Comparison of ENCODE assay signal across 22 mouse cellular contexts in genomic region chr5:25957050-25957449, GRCm38 (mm10). TPM values are rescaled to one million over a fixed set of nuclear protein-coding genes. Genes with fewer than 3 reads are reported as not detected.
A peak's percentile ranks its signal among the peaks of the same experiment; 100 is the strongest.
DNase-seq lines count a peak whose midpoint lies in the region; ATAC-seq and TF ChIP-seq lines count a peak whose summit lies in the region.
"Not testable (repeated sequence)": the region's sequence is repeated elsewhere in the genome, so short reads cannot be mapped to it uniquely, and the experiment has no call there.
"Had no signal": no experiment of that assay in that cellular context is flagged by ENCODE, and none has a peak within 500 bp of the region (broad histone marks: within the 10 kb centered on the region; RNA-seq: fewer than 3 reads in every experiment).

No protein-coding gene starts in this region.

- H3K4me2 ChIP-seq in embryonic facial prominence, embryonic 13.5 days = peak overlapping the region; percentile 35
- peak overlapping the region; percentile 30 for H3K4me2 ChIP-seq in forebrain, postnatal 0 days (ENCODE audit: low read depth)
- H3K4me2 ChIP-seq in intestine, embryonic 14.5 days (ENCODE audit: low read length) = peak overlapping the region; percentile 30
- H3K4me2 ChIP-seq in limb, embryonic 13.5 days (replicated peaks) = peak overlapping the region; percentile 44; the same call in 1 of the 2 replicates
- peak overlapping the region; percentile 43 for H3K4me2 ChIP-seq in midbrain, embryonic 13.5 days (replicated peaks)
- H3K4me2 ChIP-seq in neural tube, embryonic 13.5 days = peak overlapping the region; percentile 42

- ATAC-seq in embryonic facial prominence, embryonic 13.5 days (ENCODE audit: insufficient number of reproducible peaks, insufficient read depth, low FRiP score, low TSS enrichment, low read depth); forebrain, postnatal 0 days; intestine, embryonic 14.5 days (replicated peaks; ENCODE audit: low FRiP score, low TSS enrichment, low read depth); limb, embryonic 13.5 days (ENCODE audit: low FRiP score, low read depth); neural tube, embryonic 13.5 days (ENCODE audit: low read depth): not testable (repeated sequence)
- ATAC-seq in midbrain, embryonic 13.5 days = peak; percentile 34

- TF ChIP-seq CTCF in forebrain, postnatal 0 days (IDR thresholded peaks at IDR 0.05; ENCODE audit: low read depth) = not testable (repeated sequence)

- H3K9me3 ChIP-seq in embryonic facial prominence, embryonic 13.5 days; forebrain, postnatal 0 days (ENCODE audit: low read length); hindbrain, embryonic 10.5 days; intestine, embryonic 14.5 days (ENCODE audit: control insufficient read depth, low read length); limb, embryonic 13.5 days; midbrain, embryonic 13.5 days; neural tube, embryonic 13.5 days: not testable (repeated sequence)

- not testable (repeated sequence) for H3K4me1 ChIP-seq in embryonic facial prominence, embryonic 13.5 days; forebrain, postnatal 0 days (ENCODE audit: insufficient read depth); hindbrain, embryonic 10.5 days (replicated peaks); intestine, embryonic 14.5 days (replicated peaks; ENCODE audit: control insufficient read depth, insufficient read depth, low read length); limb, embryonic 13.5 days; midbrain, embryonic 13.5 days (replicated peaks); neural tube, embryonic 13.5 days (replicated peaks)

- H3K9ac ChIP-seq in embryonic facial prominence, embryonic 13.5 days; forebrain, postnatal 0 days; intestine, embryonic 14.5 days (ENCODE audit: low read length); limb, embryonic 13.5 days; midbrain, embryonic 13.5 days (replicated peaks); neural tube, embryonic 13.5 days: not testable (repeated sequence)

- H3K4me3 ChIP-seq in embryonic facial prominence, embryonic 13.5 days; forebrain, postnatal 0 days (ENCODE audit: low read depth, low read length); intestine, embryonic 14.5 days (ENCODE audit: low read depth, low read length): not testable (repeated sequence)
- H3K4me3 ChIP-seq in hindbrain, embryonic 10.5 days = peak overlapping the region; percentile 36
- H3K4me3 ChIP-seq in limb, embryonic 13.5 days = peak overlapping the region; percentile 10; the same call in 1 of the 2 replicates
- peak overlapping the region; percentile 23 for H3K4me3 ChIP-seq in midbrain, embryonic 13.5 days (replicated peaks)
- peak overlapping the region; percentile 21 for H3K4me3 ChIP-seq in neural tube, embryonic 13.5 days

- H3K27ac ChIP-seq in embryonic facial prominence, embryonic 13.5 days; forebrain, postnatal 0 days (ENCODE audit: low read depth, low read length); hindbrain, embryonic 10.5 days; intestine, embryonic 14.5 days (ENCODE audit: low read depth); limb, embryonic 13.5 days; midbrain, embryonic 13.5 days; neural tube, embryonic 13.5 days (replicated peaks): not testable (repeated sequence)

- H3K27me3 ChIP-seq in embryonic facial prominence, embryonic 13.5 days = peaks cover 12% of the 10 kb centered on the region
- not testable (repeated sequence) for H3K27me3 ChIP-seq in forebrain, postnatal 0 days (ENCODE audit: insufficient read depth, low read length); hindbrain, embryonic 10.5 days (ENCODE audit: insufficient read depth, poor library complexity, severe bottlenecking); intestine, embryonic 14.5 days (replicated peaks; ENCODE audit: control insufficient read depth, insufficient read depth, low read length); midbrain, embryonic 13.5 days; neural tube, embryonic 13.5 days
- H3K27me3 ChIP-seq in limb, embryonic 13.5 days = peaks cover 12% of the 10 kb centered on the region

- not testable (repeated sequence) for H3K36me3 ChIP-seq in embryonic facial prominence, embryonic 13.5 days; forebrain, postnatal 0 days (ENCODE audit: insufficient read depth); hindbrain, embryonic 10.5 days; intestine, embryonic 14.5 days (ENCODE audit: control insufficient read depth, insufficient read depth, low read length); limb, embryonic 13.5 days; midbrain, embryonic 13.5 days; neural tube, embryonic 13.5 days

- 63% methylated on average over 17 of the region's 17 CpGs for WGBS in embryonic facial prominence, embryonic 13.5 days
- 78% methylated on average over 16 of the region's 17 CpGs for WGBS in forebrain, postnatal 0 days
- WGBS in hindbrain, embryonic 10.5 days = 66% methylated on average over 17 of the region's 17 CpGs
- WGBS in intestine, embryonic 14.5 days = 39% methylated on average over 16 of the region's 17 CpGs
- 53% methylated on average over 17 of the region's 17 CpGs for WGBS in limb, embryonic 13.5 days
- 59% methylated on average over 17 of the region's 17 CpGs for WGBS in midbrain, embryonic 13.5 days
- WGBS in neural tube, embryonic 13.5 days = 62% methylated on average over 17 of the region's 17 CpGs

- not testable (repeated sequence) for DNase-seq in forebrain, postnatal 0 days; hindbrain, embryonic 10.5 days (ENCODE audit: low spot score)
- peak; percentile 53 for DNase-seq in intestine, embryonic 14.5 days (ENCODE audit: low spot score)

RNA-seq across cellular contexts. Expression of gene Gm21671, which starts 2.8 kb away (rescaled TPM):
- 0.29 TPM in 1 of 2 replicates, not detected in the other for polyA plus RNA-seq in embryonic facial prominence, embryonic 13.5 days (2015; fragmentation: Nextera tagmentation; extraction: Ambion mirVana)
- total RNA-seq in forebrain, postnatal 0 days (2014; rRNA removed) = not detected in 2 replicates
- 0.12 TPM in 1 of 2 replicates, not detected in the other for polyA plus RNA-seq in forebrain, postnatal 0 days (2015; fragmentation: Nextera tagmentation; extraction: Ambion mirVana)
- polyA plus RNA-seq in hindbrain, embryonic 10.5 days (2016; fragmentation: Nextera tagmentation; extraction: Ambion mirVana) = not detected in 2 replicates
- 0.11 TPM in 1 of 2 replicates, not detected in the other for polyA plus RNA-seq in intestine, embryonic 14.5 days (2014; fragmentation: Nextera tagmentation; extraction: Ambion mirVana)
- 0.10 TPM in 1 of 2 replicates, not detected in the other for polyA plus RNA-seq in limb, embryonic 13.5 days (2015; fragmentation: Nextera tagmentation; extraction: Ambion mirVana)
- polyA plus RNA-seq in midbrain, embryonic 13.5 days (2015; fragmentation: Nextera tagmentation; extraction: Ambion mirVana) = 0.07 TPM in 1 of 2 replicates, not detected in the other
- not detected in 2 replicates for polyA plus RNA-seq in neural tube, embryonic 13.5 days (2015; fragmentation: Nextera tagmentation; extraction: Ambion mirVana)
- total RNA-seq: adrenal gland, postnatal 14 days; gastrocnemius, postnatal 4 days; layer of hippocampus, postnatal 25 days; left cerebral cortex, postnatal 14 days had no signal
- polyA plus RNA-seq: activated CD4-positive, CD25-positive, alpha-beta regulatory T cell, adult 4 months; C2C12; embryonic facial prominence, embryonic 11.5 days; forebrain, embryonic 11.5 days; heart, postnatal 0 days; liver, embryonic 13.5 days; lung, embryonic 16.5 days; myocyte; Patski; spleen, adult 2 months had no signal

RNA-seq across cellular contexts. Expression of gene Gm21663, which starts 14.9 kb away (rescaled TPM):
- polyA plus RNA-seq in embryonic facial prominence, embryonic 13.5 days (2015; fragmentation: Nextera tagmentation; extraction: Ambion mirVana) = 0.08 and 0.17 TPM in 2 replicates
- 0.10 TPM in 1 of 2 replicates, not detected in the other for total RNA-seq in forebrain, postnatal 0 days (2014; rRNA removed)
- polyA plus RNA-seq in forebrain, postnatal 0 days (2015; fragmentation: Nextera tagmentation; extraction: Ambion mirVana) = not detected in 2 replicates
- 0.10 TPM in 1 of 2 replicates, not detected in the other for polyA plus RNA-seq in hindbrain, embryonic 10.5 days (2016; fragmentation: Nextera tagmentation; extraction: Ambion mirVana)
- polyA plus RNA-seq in intestine, embryonic 14.5 days (2014; fragmentation: Nextera tagmentation; extraction: Ambion mirVana) = 0.05 TPM in 1 of 2 replicates, not detected in the other
- 0.10 TPM in 1 of 2 replicates, not detected in the other for polyA plus RNA-seq in limb, embryonic 13.5 days (2015; fragmentation: Nextera tagmentation; extraction: Ambion mirVana)
- not detected in 2 replicates for polyA plus RNA-seq in midbrain, embryonic 13.5 days (2015; fragmentation: Nextera tagmentation; extraction: Ambion mirVana)
- not detected in 2 replicates for polyA plus RNA-seq in neural tube, embryonic 13.5 days (2015; fragmentation: Nextera tagmentation; extraction: Ambion mirVana)
- total RNA-seq: adrenal gland, postnatal 14 days; gastrocnemius, postnatal 4 days; layer of hippocampus, postnatal 25 days; left cerebral cortex, postnatal 14 days had no signal
- polyA plus RNA-seq: activated CD4-positive, CD25-positive, alpha-beta regulatory T cell, adult 4 months; C2C12; embryonic facial prominence, embryonic 11.5 days; forebrain, embryonic 11.5 days; heart, postnatal 0 days; kidney, embryonic 14.5 days; liver, embryonic 13.5 days; lung, embryonic 16.5 days; myocyte; Patski; spleen, adult 2 months had no signal

RNA-seq across cellular contexts. Expression of gene Gm21680, which starts 15.4 kb away (rescaled TPM):
- polyA plus RNA-seq in embryonic facial prominence, embryonic 13.5 days (2015; fragmentation: Nextera tagmentation; extraction: Ambion mirVana) = 0.07 and 0.29 TPM in 2 replicates
- total RNA-seq in forebrain, postnatal 0 days (2014; rRNA removed) = not detected in 2 replicates
- polyA plus RNA-seq in forebrain, postnatal 0 days (2015; fragmentation: Nextera tagmentation; extraction: Ambion mirVana) = 0.07 TPM in 1 of 2 replicates, not detected in the other
- polyA plus RNA-seq in hindbrain, embryonic 10.5 days (2016; fragmentation: Nextera tagmentation; extraction: Ambion mirVana) = not detected in 2 replicates
- polyA plus RNA-seq in intestine, embryonic 14.5 days (2014; fragmentation: Nextera tagmentation; extraction: Ambion mirVana) = not detected in 2 replicates
- 0.15 TPM in 1 of 2 replicates, not detected in the other for polyA plus RNA-seq in limb, embryonic 13.5 days (2015; fragmentation: Nextera tagmentation; extraction: Ambion mirVana)
- 0.08 and 0.09 TPM in 2 replicates for polyA plus RNA-seq in midbrain, embryonic 13.5 days (2015; fragmentation: Nextera tagmentation; extraction: Ambion mirVana)
- not detected in 2 replicates for polyA plus RNA-seq in neural tube, embryonic 13.5 days (2015; fragmentation: Nextera tagmentation; extraction: Ambion mirVana)
- total RNA-seq: adrenal gland, postnatal 14 days; gastrocnemius, postnatal 4 days; left cerebral cortex, postnatal 14 days had no signal
- polyA plus RNA-seq: activated CD4-positive, CD25-positive, alpha-beta regulatory T cell, adult 4 months; C2C12; embryonic facial prominence, embryonic 11.5 days; forebrain, embryonic 11.5 days; heart, postnatal 0 days; liver, embryonic 13.5 days; lung, embryonic 16.5 days; myocyte; Patski; spleen, adult 2 months had no signal

RNA-seq across cellular contexts. Expression of gene Gm21698, which starts 31.4 kb away (rescaled TPM):
- polyA plus RNA-seq in embryonic facial prominence, embryonic 13.5 days (2015; fragmentation: Nextera tagmentation; extraction: Ambion mirVana) = 0.17 and 0.20 TPM in 2 replicates
- not detected in 2 replicates for total RNA-seq in forebrain, postnatal 0 days (2014; rRNA removed)
- 0.17 TPM in 1 of 2 replicates, not detected in the other for polyA plus RNA-seq in forebrain, postnatal 0 days (2015; fragmentation: Nextera tagmentation; extraction: Ambion mirVana)
- 0.07 and 0.08 TPM in 2 replicates for polyA plus RNA-seq in hindbrain, embryonic 10.5 days (2016; fragmentation: Nextera tagmentation; extraction: Ambion mirVana)
- polyA plus RNA-seq in intestine, embryonic 14.5 days (2014; fragmentation: Nextera tagmentation; extraction: Ambion mirVana) = 0.39 TPM in 1 of 2 replicates, not detected in the other
- polyA plus RNA-seq in limb, embryonic 13.5 days (2015; fragmentation: Nextera tagmentation; extraction: Ambion mirVana) = 0.11 TPM in 1 of 2 replicates, not detected in the other
- 0.13 and 0.24 TPM in 2 replicates for polyA plus RNA-seq in midbrain, embryonic 13.5 days (2015; fragmentation: Nextera tagmentation; extraction: Ambion mirVana)
- polyA plus RNA-seq in neural tube, embryonic 13.5 days (2015; fragmentation: Nextera tagmentation; extraction: Ambion mirVana) = 0.20 TPM in 1 of 2 replicates, not detected in the other
- total RNA-seq: adrenal gland, postnatal 14 days; gastrocnemius, postnatal 4 days; left cerebral cortex, postnatal 14 days had no signal
- polyA plus RNA-seq: activated CD4-positive, CD25-positive, alpha-beta regulatory T cell, adult 4 months; C2C12; embryonic facial prominence, embryonic 11.5 days; forebrain, embryonic 11.5 days; liver, embryonic 13.5 days; lung, embryonic 16.5 days; myocyte; Patski; spleen, adult 2 months had no signal

RNA-seq across cellular contexts. Expression of gene Gm1979, which starts 47.5 kb away (rescaled TPM):
- polyA plus RNA-seq in embryonic facial prominence, embryonic 13.5 days (2015; fragmentation: Nextera tagmentation; extraction: Ambion mirVana) = 0.15 and 0.21 TPM in 2 replicates
- total RNA-seq in forebrain, postnatal 0 days (2014; rRNA removed) = not detected in 2 replicates
- polyA plus RNA-seq in forebrain, postnatal 0 days (2015; fragmentation: Nextera tagmentation; extraction: Ambion mirVana) = 0.15 TPM in 1 of 2 replicates, not detected in the other
- not detected in 2 replicates for polyA plus RNA-seq in hindbrain, embryonic 10.5 days (2016; fragmentation: Nextera tagmentation; extraction: Ambion mirVana)
- polyA plus RNA-seq in intestine, embryonic 14.5 days (2014; fragmentation: Nextera tagmentation; extraction: Ambion mirVana) = not detected in 2 replicates
- polyA plus RNA-seq in limb, embryonic 13.5 days (2015; fragmentation: Nextera tagmentation; extraction: Ambion mirVana) = 0.09 TPM in 1 of 2 replicates, not detected in the other
- 0.24 TPM in 1 of 2 replicates, not detected in the other for polyA plus RNA-seq in midbrain, embryonic 13.5 days (2015; fragmentation: Nextera tagmentation; extraction: Ambion mirVana)
- polyA plus RNA-seq in neural tube, embryonic 13.5 days (2015; fragmentation: Nextera tagmentation; extraction: Ambion mirVana) = not detected in 2 replicates
- total RNA-seq: adrenal gland, postnatal 14 days; gastrocnemius, postnatal 4 days; layer of hippocampus, postnatal 25 days; left cerebral cortex, postnatal 14 days had no signal
- polyA plus RNA-seq: activated CD4-positive, CD25-positive, alpha-beta regulatory T cell, adult 4 months; C2C12; embryonic facial prominence, embryonic 11.5 days; heart, postnatal 0 days; liver, embryonic 13.5 days; lung, embryonic 16.5 days; myocyte; Patski; spleen, adult 2 months had no signal
